Mouse (Mus musculus): ENCODE results near the gene Acacb. TPM values are rescaled to one million over a fixed set of nuclear protein-coding genes. Genes with fewer than 3 reads are reported as not detected.

The Acacb gene
- polyA plus RNA-seq, 1 experiment from 2014 or later: 0.54 TPM

GRCm38 (mm10) chr5:114199116-114199777 is 52.9 kb downstream of the Acacb start:
- peak; percentile 58 for DNase-seq (ENCODE audit: low spot score)
- 0 out of 2 replicates have a peak overlapping the region, but pooled peaks have one; percentile 1 for H3K4me2 ChIP-seq (replicated peaks; ENCODE audit: low read depth, low read length)

GRCm38 (mm10) chr5:114206158-114206557 is 59.8 kb downstream of the Acacb start:
- Histone ChIP-seq H3K36me3 (ENCODE audit: insufficient read depth, low read length) (no peaks in the 10 kb centered on the region), H3K9ac (replicated peaks; ENCODE audit: low read depth) (no peak overlapping the region), H3K4me1 (ENCODE audit: insufficient read depth, low read depth, low read length) (no peaks in the 10 kb centered on the region), H3K4me2 (replicated peaks; ENCODE audit: low read depth, low read length) (no peak overlapping the region), H3K27me3 (replicated peaks; ENCODE audit: insufficient read depth, low read length) (no peaks in the 10 kb centered on the region), H3K4me3 (ENCODE audit: low read depth, low read length) (no peak overlapping the region), H3K27ac (ENCODE audit: low read length) (no peak overlapping the region), H3K9me3 (ENCODE audit: low read length) (no peaks in the 10 kb centered on the region)
- 63% methylated on average over 2 of the region's 2 CpGs for WGBS
- TF ChIP-seq EP300 (IDR thresholded peaks at IDR 0.05) (no peak), CTCF (IDR thresholded peaks at IDR 0.05) (no peak)
- no peak for DNase-seq (ENCODE audit: low spot score)
- ATAC-seq: no peak

More at GRCm38 (mm10) chr5:114199116-114199777, 52.9 kb downstream of the Acacb start:
- no peak overlapping the region for H3K9ac ChIP-seq (replicated peaks; ENCODE audit: low read depth)
- no peaks in the 10 kb centered on the region for H3K36me3 ChIP-seq (ENCODE audit: insufficient read depth, low read length)
- peak; percentile 87 for ATAC-seq
- no peak overlapping the region for H3K4me3 ChIP-seq (ENCODE audit: low read depth, low read length)
- H3K9me3 ChIP-seq (ENCODE audit: low read length): no peaks in the 10 kb centered on the region
- H3K4me1 ChIP-seq (ENCODE audit: insufficient read depth, low read depth, low read length): no peaks in the 10 kb centered on the region
- no peaks in the 10 kb centered on the region for H3K27me3 ChIP-seq (replicated peaks; ENCODE audit: insufficient read depth, low read length)
- WGBS: 8% methylated on average over 13 of the region's 13 CpGs
- TF ChIP-seq CTCF (IDR thresholded peaks at IDR 0.05) (peak; percentile 20; the same call in 1 of the 2 replicates), EP300 (IDR thresholded peaks at IDR 0.05) (peak; percentile 59; the same call in 1 of the 2 replicates)
- H3K27ac ChIP-seq (ENCODE audit: low read length): no peak overlapping the region

GRCm38 (mm10) chr5:114213183-114213582 is 66.8 kb downstream of the Acacb start:
- no peak overlapping the region for H3K4me2 ChIP-seq (replicated peaks; ENCODE audit: low read depth, low read length)
- no peak overlapping the region for H3K27ac ChIP-seq (ENCODE audit: low read length)
- H3K4me1 ChIP-seq (ENCODE audit: insufficient read depth, low read depth, low read length): no peaks in the 10 kb centered on the region
- H3K36me3 ChIP-seq (ENCODE audit: insufficient read depth, low read length): no peaks in the 10 kb centered on the region
- no peak overlapping the region for H3K9ac ChIP-seq (replicated peaks; ENCODE audit: low read depth)
- H3K9me3 ChIP-seq (ENCODE audit: low read length): no peaks in the 10 kb centered on the region
- 59% methylated on average over 10 of the region's 10 CpGs for WGBS
- H3K4me3 ChIP-seq (ENCODE audit: low read depth, low read length): no peak overlapping the region
- H3K27me3 ChIP-seq (replicated peaks; ENCODE audit: insufficient read depth, low read length): no peaks in the 10 kb centered on the region
- ATAC-seq (no peak), DNase-seq (ENCODE audit: low spot score) (no peak)
- TF ChIP-seq EP300 (IDR thresholded peaks at IDR 0.05) (no peak), CTCF (IDR thresholded peaks at IDR 0.05) (no peak)

GRCm38 (mm10) chr5:114218771-114219170 is 72.4 kb downstream of the Acacb start:
- Histone ChIP-seq H3K4me2 (replicated peaks; ENCODE audit: low read depth, low read length) (no peak overlapping the region), H3K27me3 (replicated peaks; ENCODE audit: insufficient read depth, low read length) (no peaks in the 10 kb centered on the region), H3K27ac (ENCODE audit: low read length) (no peak overlapping the region), H3K4me1 (ENCODE audit: insufficient read depth, low read depth, low read length) (no peaks in the 10 kb centered on the region), H3K4me3 (ENCODE audit: low read depth, low read length) (no peak overlapping the region), H3K9ac (replicated peaks; ENCODE audit: low read depth) (no peak overlapping the region), H3K9me3 (ENCODE audit: low read length) (no peaks in the 10 kb centered on the region), H3K36me3 (ENCODE audit: insufficient read depth, low read length) (no peaks in the 10 kb centered on the region)
- WGBS: 69% methylated on average over 14 of the region's 14 CpGs
- TF ChIP-seq EP300 (IDR thresholded peaks at IDR 0.05) (no peak), CTCF (IDR thresholded peaks at IDR 0.05) (no peak)
- DNase-seq (ENCODE audit: low spot score): no peak
- ATAC-seq: no peak

GRCm38 (mm10) chr5:114226051-114226450 is 79.7 kb downstream of the Acacb start:
- no peak overlapping the region for H3K27ac ChIP-seq (ENCODE audit: low read length)
- no peak for ATAC-seq
- no peak overlapping the region for H3K9ac ChIP-seq (replicated peaks; ENCODE audit: low read depth)
- H3K4me2 ChIP-seq (replicated peaks; ENCODE audit: low read depth, low read length): no peak overlapping the region
- H3K4me1 ChIP-seq (ENCODE audit: insufficient read depth, low read depth, low read length): no peaks in the 10 kb centered on the region
- TF ChIP-seq CTCF (IDR thresholded peaks at IDR 0.05): no peak
- TF ChIP-seq EP300 (IDR thresholded peaks at IDR 0.05): no peak
- no peak for DNase-seq (ENCODE audit: low spot score)
- 0 out of 2 replicates have a peak, but pooled peaks cover 3% of the 10 kb centered on the region for H3K36me3 ChIP-seq (ENCODE audit: insufficient read depth, low read length)
- H3K27me3 ChIP-seq (replicated peaks; ENCODE audit: insufficient read depth, low read length): no peaks in the 10 kb centered on the region
- no peaks in the 10 kb centered on the region for H3K9me3 ChIP-seq (ENCODE audit: low read length)
- H3K4me3 ChIP-seq (ENCODE audit: low read depth, low read length): no peak overlapping the region
- 91% methylated on average over 7 of the region's 7 CpGs for WGBS

- ATAC-seq: no peak
- Histone ChIP-seq H3K27ac (ENCODE audit: low read length) (no peak overlapping the region), H3K9ac (replicated peaks; ENCODE audit: low read depth) (no peak overlapping the region), H3K4me1 (ENCODE audit: insufficient read depth, low read depth, low read length) (no peaks in the 10 kb centered on the region), H3K4me2 (replicated peaks; ENCODE audit: low read depth, low read length) (no peak overlapping the region), H3K9me3 (ENCODE audit: low read length) (no peaks in the 10 kb centered on the region), H3K36me3 (ENCODE audit: insufficient read depth, low read length) (0 out of 2 replicates have a peak, but pooled peaks cover 3% of the 10 kb centered on the region), H3K4me3 (ENCODE audit: low read depth, low read length) (no peak overlapping the region), H3K27me3 (replicated peaks; ENCODE audit: insufficient read depth, low read length) (no peaks in the 10 kb centered on the region)
- DNase-seq (ENCODE audit: low spot score): peak; percentile 10
- 60% methylated on average over 5 of the region's 5 CpGs for WGBS
- TF ChIP-seq EP300 (IDR thresholded peaks at IDR 0.05) (no peak), CTCF (IDR thresholded peaks at IDR 0.05) (no peak)
Observed at GRCm38 (mm10) chr5:114228901-114229300, 82.6 kb downstream of the Acacb start.
